Mouse (Mus musculus) kidney, embryonic 15.5 days (tissue): ENCODE measurements around the gene Slc25a42. TPM values are rescaled to one million over a fixed set of nuclear protein-coding genes. Genes with fewer than 3 reads are reported as not detected.
A peak's percentile ranks its signal among the peaks of the same experiment; 100 is the strongest.

ENCODE experiments used
- ATAC-seq: fragments of 200-750 bp; cut with Nextera tagmentation; replicated peaks from 2 replicates; pipeline ENCODE4 v1.8.0; 2017; ENCODE audit warnings: moderate TSS enrichment; ENCODE audit not compliant: low FRiP score
- H3K27ac ChIP-seq: fragments of 300-500 bp; sonication (generic); 2 replicates; pipeline ENCODE4 v1.5.1; 2015; ENCODE audit warnings: mild to moderate bottlenecking, inconsistent platforms
- H3K27me3 ChIP-seq: fragments of 300-500 bp; sonication (generic); 2 replicates; pipeline ENCODE4 v1.6.1; 2015; ENCODE audit warnings: inconsistent platforms
- H3K36me3 ChIP-seq: fragments of 300-500 bp; sonication (generic); 2 replicates; pipeline ENCODE4 v1.6.1; 2015; ENCODE audit warnings: inconsistent platforms
- H3K4me1 ChIP-seq: fragments of 300-500 bp; sonication (generic); 2 replicates; pipeline ENCODE4 v1.6.1; 2015; ENCODE audit warnings: inconsistent platforms
- H3K4me2 ChIP-seq: fragments of 300-500 bp; sonication (generic); 2 replicates; pipeline ENCODE4 v1.6.1; 2015; ENCODE audit warnings: moderate library complexity, mild to moderate bottlenecking, inconsistent platforms
- H3K4me3 ChIP-seq: fragments of 300-500 bp; sonication (generic); replicated peaks from 2 replicates; pipeline ENCODE4 v1.5.1; 2015; ENCODE audit warnings: mild to moderate bottlenecking, inconsistent platforms
- H3K9ac ChIP-seq: fragments of 300-500 bp; sonication (generic); 2 replicates; pipeline ENCODE4 v1.6.1; 2015; ENCODE audit warnings: mild to moderate bottlenecking, inconsistent platforms
- H3K9me3 ChIP-seq: fragments of 300-500 bp; sonication (generic); replicated peaks from 2 replicates; pipeline ENCODE4 v1.6.1; 2016; ENCODE audit warnings: inconsistent platforms
- WGBS: fragments of 180-500 bp; shearing (Covaris S2); methylation state at CpG from one replicate; pipeline ENCODE4 v1.1.7; 2015; ENCODE audit warnings: mixed read lengths; 5-methylcytosine and 5-hydroxymethylcytosine counted together
- polyA plus RNA-seq: library from polyadenylated mRNA; unstranded; fragments of >200 nt; fragmentation: Nextera tagmentation; extraction: Ambion mirVana; gene quantifications from 2 replicates; pipeline ENCODE4 v1.2.1, GENCODE M21; 2015

Gene Slc25a42
- polyA plus RNA-seq: 4.8 and 5.1 TPM in 2 replicates

DNA sequence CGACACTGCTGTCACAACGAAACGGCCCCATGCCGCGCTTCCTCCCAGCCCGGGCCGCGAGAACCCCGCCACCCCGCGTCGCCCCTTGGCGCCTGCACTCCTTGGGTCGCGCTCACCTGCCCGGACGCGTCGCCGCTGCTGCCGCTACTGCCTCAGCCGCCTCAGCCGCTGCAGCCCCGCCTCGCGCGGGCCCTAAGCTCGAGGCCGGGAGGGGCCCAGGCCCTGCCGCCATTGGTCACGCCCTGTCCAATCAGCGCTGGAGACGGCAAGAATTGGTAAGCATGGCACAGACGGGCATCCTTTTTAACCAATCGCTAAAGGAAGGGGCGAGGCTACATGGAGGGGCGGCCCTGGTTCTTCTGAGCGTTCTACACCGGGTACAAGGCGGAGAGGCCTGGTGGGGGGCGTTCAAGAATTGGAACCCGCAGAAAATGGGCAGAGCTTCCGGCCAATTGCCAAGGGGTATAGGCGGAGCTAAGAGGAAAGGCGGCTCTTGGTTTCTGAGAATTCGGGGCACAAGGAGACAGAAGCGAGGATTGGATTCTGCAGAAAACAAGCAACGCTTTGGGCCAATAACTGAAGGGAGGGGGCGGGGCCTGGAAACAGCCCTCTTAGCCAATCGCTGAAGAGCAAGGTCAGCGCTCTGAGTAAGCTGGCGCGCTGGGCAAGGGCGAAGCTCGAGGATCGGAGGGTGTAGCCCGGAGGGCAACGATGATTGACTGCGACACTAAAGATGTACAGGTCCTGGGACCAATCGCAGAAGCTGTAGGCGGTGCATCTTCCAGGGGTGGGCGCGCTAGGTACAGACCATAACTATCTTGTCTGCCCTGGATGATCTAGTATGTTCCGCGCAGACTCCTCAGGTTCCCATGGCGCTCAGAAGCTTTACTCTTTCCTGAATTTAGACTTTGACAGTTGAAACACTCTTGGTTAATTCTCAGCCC is at the start of gene Slc25a42:
Gene Slc25a42, minus strand, starts transcription at position 194 of the 944 bp plus-strand sequence.
- Histone ChIP-seq H3K9me3 (no peaks in the 10 kb centered on the region), H3K4me3 (peak within 1 kb of the TSS; percentile 73), H3K27ac (peak within 1 kb of the TSS; percentile 69), H3K36me3 (no peaks in the 10 kb centered on the region), H3K4me1 (peaks cover 23% of the 10 kb centered on the region), H3K9ac (peak within 1 kb of the TSS; percentile 68), H3K4me2 (peak within 1 kb of the TSS; percentile 99), H3K27me3 (no peaks in the 10 kb centered on the region)
- ATAC-seq: peak; percentile 98
- WGBS: 0% methylated on average over 66 of the region's 66 CpGs

DNA sequence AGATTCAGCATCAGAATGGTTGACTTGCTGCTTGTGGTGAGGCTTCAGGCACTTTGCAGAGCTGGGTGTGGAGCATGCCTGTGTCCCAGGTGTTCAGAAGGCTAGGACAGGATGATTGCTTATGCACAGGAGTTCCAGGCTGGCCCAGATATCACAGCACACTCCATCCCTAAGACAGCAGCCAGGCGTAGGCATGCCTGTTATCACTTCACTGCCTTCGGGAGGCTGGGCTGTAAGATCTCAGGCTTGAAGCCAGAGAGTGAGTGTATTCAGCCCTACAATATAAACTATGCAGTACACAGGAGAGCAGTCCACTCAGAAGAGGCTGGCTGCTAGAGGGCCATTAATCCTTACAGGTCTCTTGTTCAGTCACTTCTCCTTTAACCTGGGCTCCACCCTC is 46.9 kb upstream of the Slc25a42 start:
- H3K4me1 ChIP-seq: 0 out of 2 replicates have a peak, but pooled peaks cover 2% of the 10 kb centered on the region
- H3K36me3 ChIP-seq: peaks cover 99% of the 10 kb centered on the region
- H3K9ac ChIP-seq: no peak overlapping the region
- 86% methylated on average over 2 of the region's 2 CpGs for WGBS
- no peak for ATAC-seq
- no peaks in the 10 kb centered on the region for H3K27me3 ChIP-seq
- no peak overlapping the region for H3K4me2 ChIP-seq
- no peak overlapping the region for H3K27ac ChIP-seq
- H3K9me3 ChIP-seq: no peaks in the 10 kb centered on the region
- no peak overlapping the region for H3K4me3 ChIP-seq

DNA sequence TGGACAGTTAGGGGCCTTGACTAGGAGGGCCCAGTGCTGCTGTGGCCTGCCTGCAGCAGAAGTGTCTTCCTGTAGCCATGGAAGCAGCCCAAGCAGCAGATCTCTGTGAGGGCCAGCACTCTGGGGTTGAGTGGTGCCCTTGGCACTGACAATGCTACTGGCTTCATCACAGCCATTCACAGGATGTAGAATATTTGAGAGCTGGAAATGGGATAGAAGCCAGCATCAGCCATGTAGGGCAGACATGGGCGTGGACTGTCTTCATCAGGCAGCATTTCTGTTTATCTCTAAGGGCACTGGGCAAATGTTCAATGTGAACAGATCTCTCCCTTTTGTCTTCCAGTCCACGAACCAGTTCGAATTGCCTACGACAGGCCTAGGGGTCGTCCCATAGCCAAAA is 46.5 kb upstream of the Slc25a42 start:
- Histone ChIP-seq H3K4me1 (0 out of 2 replicates have a peak, but pooled peaks cover 2% of the 10 kb centered on the region), H3K4me3 (no peak overlapping the region), H3K9me3 (no peaks in the 10 kb centered on the region), H3K27ac (no peak overlapping the region), H3K36me3 (peaks cover 99% of the 10 kb centered on the region), H3K9ac (no peak overlapping the region), H3K4me2 (no peak overlapping the region), H3K27me3 (no peaks in the 10 kb centered on the region)
- ATAC-seq: no peak
- 93% methylated on average over 5 of the region's 5 CpGs for WGBS

DNA sequence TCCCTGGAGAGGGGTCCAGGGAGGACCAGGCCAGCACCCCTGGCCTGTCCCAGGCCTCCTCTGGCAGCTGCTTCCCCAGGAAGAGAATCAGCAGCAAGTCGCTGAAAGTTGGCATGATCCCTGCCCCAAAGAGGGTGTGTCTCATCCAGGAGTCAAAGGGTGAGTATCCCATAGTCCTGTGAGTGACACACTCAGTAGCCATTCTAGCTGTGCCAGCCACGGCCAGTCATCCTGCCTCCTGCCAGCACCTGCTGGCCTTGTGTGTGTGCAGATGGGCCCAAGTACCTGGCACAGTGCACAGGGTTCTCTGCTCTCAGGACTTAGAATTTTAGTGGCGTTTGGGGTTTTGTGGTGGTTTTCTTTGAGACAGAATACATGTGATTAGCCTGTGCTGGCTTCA is 45.4 kb upstream of the Slc25a42 start:
- H3K27ac ChIP-seq: 0 out of 2 replicates have a peak overlapping the region, but pooled peaks have one; percentile 16
- 68% methylated on average over 3 of the region's 3 CpGs for WGBS
- peaks cover 99% of the 10 kb centered on the region for H3K36me3 ChIP-seq
- no peak overlapping the region for H3K4me2 ChIP-seq
- H3K4me1 ChIP-seq: 0 out of 2 replicates have a peak, but pooled peaks cover 2% of the 10 kb centered on the region
- H3K4me3 ChIP-seq: no peak overlapping the region
- no peak for ATAC-seq
- no peak overlapping the region for H3K9ac ChIP-seq
- no peaks in the 10 kb centered on the region for H3K27me3 ChIP-seq
- no peaks in the 10 kb centered on the region for H3K9me3 ChIP-seq

DNA sequence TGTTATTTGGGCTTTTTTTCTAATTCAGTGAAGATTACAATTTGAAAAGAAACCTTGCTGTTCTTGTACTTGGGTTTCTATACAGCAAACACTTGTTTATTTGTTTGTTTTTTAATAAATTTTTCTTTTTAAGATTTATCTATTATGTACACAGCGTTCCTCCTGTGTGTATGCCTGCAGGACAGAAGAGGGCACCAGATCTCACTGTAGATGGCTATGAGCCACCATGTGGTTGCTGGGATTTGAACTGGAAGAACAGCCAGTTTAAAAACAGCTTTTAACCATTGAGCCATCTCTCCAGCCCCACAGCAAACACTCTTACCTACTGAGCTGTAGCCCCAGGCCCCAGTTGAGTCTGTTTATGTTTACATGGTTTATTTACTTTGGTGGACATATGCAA is 42.5 kb upstream of the Slc25a42 start:
- Histone ChIP-seq H3K4me3 (no peak overlapping the region), H3K27ac (no peak overlapping the region), H3K36me3 (peaks cover 99% of the 10 kb centered on the region), H3K9ac (no peak overlapping the region), H3K4me2 (no peak overlapping the region), H3K9me3 (no peaks in the 10 kb centered on the region), H3K27me3 (no peaks in the 10 kb centered on the region), H3K4me1 (0 out of 2 replicates have a peak, but pooled peaks cover 2% of the 10 kb centered on the region)
- 95% methylated on average over 1 of the region's 1 CpGs for WGBS
- no peak for ATAC-seq

DNA sequence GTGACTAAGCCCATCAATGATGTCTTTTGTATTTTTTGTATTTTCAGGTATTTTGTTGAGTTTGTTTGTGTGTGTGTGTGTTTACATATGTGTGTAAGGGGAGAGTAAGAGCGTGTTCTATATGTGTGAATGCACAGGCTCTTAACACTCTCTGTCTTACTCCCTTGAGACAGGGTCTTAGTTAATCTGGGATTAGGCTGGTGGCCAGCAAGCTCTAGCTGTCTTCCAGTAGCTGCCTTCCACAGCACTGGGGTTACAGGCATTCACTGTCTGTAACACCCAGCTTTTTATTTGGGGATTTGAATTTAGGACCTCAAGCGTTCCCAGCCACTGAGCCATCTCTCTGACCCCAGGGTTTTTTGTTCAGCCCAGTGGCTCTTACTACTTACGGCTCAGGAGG is 35.7 kb upstream of the Slc25a42 start:
- ATAC-seq: no peak
- WGBS: 88% methylated on average over 3 of the region's 3 CpGs
- Histone ChIP-seq H3K4me3 (no peak overlapping the region), H3K36me3 (peaks cover 95% of the 10 kb centered on the region), H3K9me3 (no peaks in the 10 kb centered on the region), H3K4me1 (no peaks in the 10 kb centered on the region), H3K4me2 (no peak overlapping the region), H3K27me3 (no peaks in the 10 kb centered on the region), H3K9ac (no peak overlapping the region), H3K27ac (no peak overlapping the region)

DNA sequence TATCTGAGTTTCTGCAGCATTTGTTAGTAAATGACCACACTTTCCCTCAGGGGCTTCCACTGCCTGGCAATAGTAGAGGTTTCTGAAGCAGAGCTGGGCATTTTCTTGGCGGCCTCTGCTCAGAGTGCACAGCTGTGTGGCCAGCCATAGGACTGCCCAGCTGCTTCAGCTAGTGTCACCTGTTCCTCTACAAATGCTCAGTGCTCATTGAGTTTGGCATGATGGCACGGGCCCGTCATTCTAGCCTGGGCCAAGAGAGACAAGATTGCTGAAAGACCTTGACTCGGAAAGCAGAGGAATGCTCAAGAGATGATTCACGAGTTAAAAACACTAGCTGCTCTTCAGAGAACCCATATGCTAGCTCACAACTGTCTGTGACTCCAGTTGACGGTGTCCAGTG is 34.5 kb upstream of the Slc25a42 start:
- H3K27me3 ChIP-seq: no peaks in the 10 kb centered on the region
- H3K36me3 ChIP-seq: peaks cover 95% of the 10 kb centered on the region
- ATAC-seq: no peak
- H3K4me3 ChIP-seq: no peak overlapping the region
- H3K27ac ChIP-seq: no peak overlapping the region
- WGBS: 87% methylated on average over 6 of the region's 6 CpGs
- H3K4me2 ChIP-seq: no peak overlapping the region
- H3K4me1 ChIP-seq: no peaks in the 10 kb centered on the region
- no peak overlapping the region for H3K9ac ChIP-seq
- no peaks in the 10 kb centered on the region for H3K9me3 ChIP-seq

DNA sequence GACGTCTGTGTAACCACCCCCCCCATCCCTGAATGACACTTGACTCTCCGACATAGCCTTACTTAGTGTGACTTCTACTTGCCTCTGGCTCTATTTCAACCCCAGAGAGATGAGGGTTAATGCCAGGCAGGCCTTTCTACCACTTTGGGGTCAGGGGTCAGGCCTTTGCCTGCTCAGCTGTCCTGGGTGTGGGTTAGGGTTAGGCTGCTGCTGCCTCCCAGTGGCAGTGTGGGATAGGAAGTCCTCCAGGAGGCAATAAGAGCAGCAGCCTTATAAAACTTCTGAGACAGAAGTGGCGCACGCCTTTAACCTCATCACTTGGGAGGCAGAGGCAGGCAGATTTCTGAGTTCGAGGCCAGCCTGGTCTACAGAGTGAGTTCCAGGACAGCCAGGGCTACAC is 28.5 kb upstream of the Slc25a42 start:
- Histone ChIP-seq H3K27ac (no peak overlapping the region), H3K36me3 (peaks cover 90% of the 10 kb centered on the region), H3K9me3 (no peaks in the 10 kb centered on the region), H3K9ac (no peak overlapping the region), H3K27me3 (no peaks in the 10 kb centered on the region), H3K4me2 (no peak overlapping the region), H3K4me3 (no peak overlapping the region), H3K4me1 (peaks cover 7% of the 10 kb centered on the region)
- ATAC-seq: no peak
- WGBS: 93% methylated on average over 5 of the region's 5 CpGs

DNA sequence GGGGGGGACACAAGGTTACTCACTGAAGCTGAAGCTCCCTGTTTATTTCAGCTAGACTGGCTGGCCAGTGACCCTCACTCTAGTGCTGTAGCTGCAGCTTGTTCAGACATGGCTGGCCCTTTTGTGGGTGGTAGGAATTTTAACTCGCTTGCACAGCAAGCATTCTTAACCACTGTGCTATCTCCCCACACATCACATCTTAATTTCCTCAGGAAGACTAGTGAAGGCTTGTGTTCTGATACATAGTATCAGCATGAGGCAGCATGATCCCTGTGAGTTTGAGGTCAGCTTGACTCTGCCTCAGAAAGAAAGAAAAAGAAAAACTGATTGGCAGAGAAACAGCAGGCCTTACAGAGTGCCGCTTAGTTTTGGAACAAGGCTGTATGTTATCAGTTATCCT is 25.7 kb upstream of the Slc25a42 start:
- no peak for ATAC-seq
- Histone ChIP-seq H3K27me3 (no peaks in the 10 kb centered on the region), H3K9me3 (no peaks in the 10 kb centered on the region), H3K4me2 (no peak overlapping the region), H3K4me1 (peaks cover 22% of the 10 kb centered on the region), H3K4me3 (no peak overlapping the region), H3K9ac (no peak overlapping the region), H3K36me3 (peaks cover 66% of the 10 kb centered on the region), H3K27ac (no peak overlapping the region)
- 91% methylated on average over 2 of the region's 2 CpGs for WGBS

DNA sequence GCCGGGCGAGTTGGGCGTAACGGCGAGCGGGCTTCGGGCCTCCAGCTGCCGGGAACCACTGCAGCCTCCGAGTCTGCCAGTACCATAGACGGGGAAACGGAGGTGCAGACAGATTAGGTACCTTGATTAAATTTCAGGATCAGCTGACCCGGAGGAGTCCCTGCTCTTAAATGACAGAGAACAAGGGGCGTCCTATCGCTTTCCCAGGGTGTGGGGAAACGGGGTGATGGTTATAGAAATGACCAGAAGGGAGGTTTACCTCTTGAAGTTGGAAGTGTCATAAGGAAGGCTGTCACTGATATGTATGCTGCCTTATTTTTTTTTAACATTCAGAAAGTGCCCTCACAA is 22.6 kb upstream of the Slc25a42 start:
- Histone ChIP-seq H3K27me3 (no peaks in the 10 kb centered on the region), H3K4me2 (peak overlapping the region; percentile 91), H3K4me1 (peaks cover 22% of the 10 kb centered on the region), H3K4me3 (peak overlapping the region; percentile 75), H3K9me3 (no peaks in the 10 kb centered on the region), H3K27ac (peak overlapping the region; percentile 96), H3K36me3 (peaks cover 48% of the 10 kb centered on the region), H3K9ac (peak overlapping the region; percentile 79)
- ATAC-seq: no peak
- WGBS: 0% methylated on average over 15 of the region's 15 CpGs

DNA sequence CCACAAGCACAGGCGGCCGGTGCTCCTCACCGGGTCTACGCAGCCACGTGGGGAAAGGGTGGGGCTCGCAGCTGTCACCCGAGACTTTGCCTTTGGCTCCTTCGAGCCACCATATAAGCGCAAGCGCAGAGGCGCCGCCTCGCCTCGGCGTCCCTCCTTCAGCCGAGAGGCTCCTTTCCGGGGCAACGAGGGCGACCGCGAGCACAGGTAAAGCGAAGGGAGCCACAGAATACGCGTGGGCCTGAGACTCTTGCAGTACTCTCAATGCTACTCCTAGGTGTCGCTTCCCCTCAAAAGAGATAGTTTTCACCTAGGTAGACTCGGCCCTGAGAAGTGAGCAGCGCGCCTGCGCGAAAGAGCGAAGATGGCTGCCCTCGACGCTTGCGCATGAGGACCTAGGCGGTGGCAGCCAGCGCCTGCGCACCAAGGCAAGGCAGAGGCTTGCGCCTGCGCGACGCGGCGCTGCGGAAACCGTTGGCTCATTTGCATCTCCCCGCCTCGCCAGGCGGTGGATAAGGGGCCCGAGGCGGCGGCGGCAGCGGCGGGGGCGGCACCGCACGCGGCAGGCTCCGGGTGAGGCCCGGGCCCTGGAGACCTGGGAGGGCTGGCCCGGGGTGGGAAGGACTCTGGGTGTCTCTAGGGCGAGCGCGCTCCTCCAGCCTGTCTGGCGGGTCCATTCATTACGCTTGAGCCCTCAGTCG is 22.1 kb upstream of the Slc25a42 start, which contains the start of the genes Sugp2 and Armc6:
Gene Sugp2, plus strand, starts transcription at position 147 of the 701 bp plus-strand sequence.
Gene Armc6, minus strand, starts transcription at position 387 of the 701 bp plus-strand sequence.
- ATAC-seq: peak; percentile 98
- H3K27me3 ChIP-seq: no peaks in the 10 kb centered on the region
- H3K9ac ChIP-seq: peak within 1 kb of the TSS; percentile 79

DNA sequence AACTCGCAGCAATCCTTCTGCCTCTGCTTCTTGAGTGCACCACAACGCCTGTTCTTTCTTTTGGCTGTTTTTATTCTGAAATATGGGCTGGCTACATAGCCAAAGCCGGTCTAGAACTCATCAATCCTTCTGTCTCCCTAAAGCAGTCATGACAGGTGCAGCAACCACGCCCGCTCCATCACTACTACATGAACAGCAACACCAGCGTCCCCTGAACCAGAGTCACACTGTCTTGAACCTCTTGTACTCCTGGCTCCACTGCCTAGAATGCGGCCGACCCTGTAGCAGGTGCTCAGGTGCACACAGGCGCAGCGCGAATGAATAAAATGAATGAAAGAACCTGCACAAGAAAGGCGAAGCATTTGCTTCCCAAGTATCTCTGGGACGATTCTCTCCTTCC is 21.5 kb upstream of the Slc25a42 start:
- WGBS: 7% methylated on average over 13 of the region's 13 CpGs
- Histone ChIP-seq H3K9ac (peak overlapping the region; percentile 79), H3K27me3 (no peaks in the 10 kb centered on the region), H3K4me2 (peak overlapping the region; percentile 91), H3K4me1 (peaks cover 22% of the 10 kb centered on the region), H3K4me3 (peak overlapping the region; percentile 75), H3K36me3 (peaks cover 48% of the 10 kb centered on the region), H3K27ac (peak overlapping the region; percentile 96; the same call in 1 of the 2 replicates), H3K9me3 (no peaks in the 10 kb centered on the region)
- ATAC-seq: 0 out of 2 replicates have a peak, but pooled peaks have one; percentile 10

More for the DNA sequence above, 22.1 kb upstream of the Slc25a42 start, which contains the start of the genes Sugp2 and Armc6:
- H3K9me3 ChIP-seq: no peaks in the 10 kb centered on the region
- peaks cover 22% of the 10 kb centered on the region for H3K4me1 ChIP-seq
- peak within 1 kb of the TSS; percentile 75 for H3K4me3 ChIP-seq
- H3K27ac ChIP-seq: peak within 1 kb of the TSS; percentile 96
- H3K36me3 ChIP-seq: peaks cover 49% of the 10 kb centered on the region
- WGBS: under 1% methylated on average over 67 of the region's 67 CpGs
- H3K4me2 ChIP-seq: peak within 1 kb of the TSS; percentile 91
